Mouse (Mus musculus) brown adipose tissue, adult 24 weeks (tissue): ENCODE data around the gene Ptafr. TPM values are rescaled to one million over a fixed set of nuclear protein-coding genes. Genes with fewer than 3 reads are reported as not detected.

Source experiments
- H3K27ac ChIP-seq: fragments of 200-500 bp; replicated peaks from 2 replicates; pipeline ENCODE4 v1.5.1; 2012; ENCODE audit warnings: low read depth, mild to moderate bottlenecking, low read length
- H3K4me1 ChIP-seq: fragments of 200-500 bp; 2 replicates; pipeline ENCODE4 v1.6.1; 2012; ENCODE audit warnings: low read length, mixed read lengths; ENCODE audit not compliant: control insufficient read depth, insufficient read depth, insufficient read length
- H3K4me3 ChIP-seq: fragments of 200-500 bp; 2 replicates; pipeline ENCODE4 v1.5.1; 2012; ENCODE audit warnings: low read depth, mild to moderate bottlenecking, low read length, moderate library complexity; ENCODE audit not compliant: insufficient read depth
- polyA plus RNA-seq: library from polyadenylated mRNA; stranded (reverse); fragments of >200 nt; gene quantifications from 2 replicates; pipeline ENCODE4 v1.2.4, GENCODE M21; 2012; ENCODE audit not compliant: missing spikeins, insufficient read depth, insufficient read length

The Ptafr gene
- 1.0 and 3.6 TPM in 2 replicates for polyA plus RNA-seq

- H3K27ac ChIP-seq = peak within 1 kb of the TSS; percentile 65
- no peaks in the 10 kb centered on the region for H3K4me1 ChIP-seq
- peak within 1 kb of the TSS; percentile 44 for H3K4me3 ChIP-seq
These were observed at the start of gene Ptafr for GRCm38 (mm10) chr4:132563965-132564364. TSS of gene Ptafr (plus strand) at chr4:132564067.

- Histone ChIP-seq H3K4me3 (peak overlapping the region; percentile 54), H3K27ac (peak overlapping the region; percentile 91), H3K4me1 (no peaks in the 10 kb centered on the region; the same call in 1 of the 2 replicates)
These were observed 49.2 kb upstream of the Ptafr start for GRCm38 (mm10) chr4:132514555-132515135.

GRCm38 (mm10) chr4:132515369-132516155 is 48.3 kb upstream of the Ptafr start:
- H3K4me1 ChIP-seq = no peaks in the 10 kb centered on the region; the same call in 1 of the 2 replicates
- peak overlapping the region; percentile 54 for H3K4me3 ChIP-seq
- H3K27ac ChIP-seq = peak overlapping the region; percentile 91

GRCm38 (mm10) chr4:132518066-132518465 is 45.8 kb upstream of the Ptafr start:
- Histone ChIP-seq H3K4me3 (no peak overlapping the region), H3K4me1 (no peaks in the 10 kb centered on the region; the same call in 1 of the 2 replicates), H3K27ac (no peak overlapping the region)

- Histone ChIP-seq H3K4me1 (no peaks in the 10 kb centered on the region; the same call in 1 of the 2 replicates), H3K27ac (no peak overlapping the region), H3K4me3 (no peak overlapping the region)
These were observed 44.7 kb upstream of the Ptafr start for GRCm38 (mm10) chr4:132519188-132519587.

GRCm38 (mm10) chr4:132524321-132524741 is 39.5 kb upstream of the Ptafr start:
- no peak overlapping the region for H3K4me3 ChIP-seq
- no peak overlapping the region for H3K27ac ChIP-seq
- no peaks in the 10 kb centered on the region for H3K4me1 ChIP-seq

- H3K4me1 ChIP-seq = no peaks in the 10 kb centered on the region
- no peak overlapping the region for H3K4me3 ChIP-seq
- H3K27ac ChIP-seq = no peak overlapping the region
These were observed 39.1 kb upstream of the Ptafr start for GRCm38 (mm10) chr4:132524808-132525207.

GRCm38 (mm10) chr4:132526678-132527077 is 37.2 kb upstream of the Ptafr start:
- Histone ChIP-seq H3K27ac (no peak overlapping the region), H3K4me3 (no peak overlapping the region), H3K4me1 (no peaks in the 10 kb centered on the region)

GRCm38 (mm10) chr4:132527917-132528522 is 35.8 kb upstream of the Ptafr start:
- H3K27ac ChIP-seq = no peak overlapping the region
- H3K4me3 ChIP-seq = no peak overlapping the region
- no peaks in the 10 kb centered on the region for H3K4me1 ChIP-seq

GRCm38 (mm10) chr4:132529344-132529743 is 34.5 kb upstream of the Ptafr start:
- Histone ChIP-seq H3K27ac (no peak overlapping the region), H3K4me1 (no peaks in the 10 kb centered on the region), H3K4me3 (no peak overlapping the region)

- no peaks in the 10 kb centered on the region for H3K4me1 ChIP-seq
- no peak overlapping the region for H3K27ac ChIP-seq
- no peak overlapping the region for H3K4me3 ChIP-seq
These were observed 33.6 kb upstream of the Ptafr start for GRCm38 (mm10) chr4:132530033-132530804.

GRCm38 (mm10) chr4:132532496-132532895 is 31.4 kb upstream of the Ptafr start:
- Histone ChIP-seq H3K4me1 (peaks cover 3% of the 10 kb centered on the region; the same call in 1 of the 2 replicates), H3K27ac (no peak overlapping the region), H3K4me3 (peak overlapping the region; percentile 86)

GRCm38 (mm10) chr4:132532981-132533916 is 30.6 kb upstream of the Ptafr start, which contains the start of gene Atpif1:
TSS of gene Atpif1 (minus strand) at chr4:132533659.
- peaks cover 3% of the 10 kb centered on the region; the same call in 1 of the 2 replicates for H3K4me1 ChIP-seq
- peak within 1 kb of the TSS; percentile 30; the same call in 1 of the 2 replicates for H3K27ac ChIP-seq
- peak within 1 kb of the TSS; percentile 86 for H3K4me3 ChIP-seq
